Mouse (Mus musculus): ENCODE measurements around the gene Zfand2b.

DNA sequence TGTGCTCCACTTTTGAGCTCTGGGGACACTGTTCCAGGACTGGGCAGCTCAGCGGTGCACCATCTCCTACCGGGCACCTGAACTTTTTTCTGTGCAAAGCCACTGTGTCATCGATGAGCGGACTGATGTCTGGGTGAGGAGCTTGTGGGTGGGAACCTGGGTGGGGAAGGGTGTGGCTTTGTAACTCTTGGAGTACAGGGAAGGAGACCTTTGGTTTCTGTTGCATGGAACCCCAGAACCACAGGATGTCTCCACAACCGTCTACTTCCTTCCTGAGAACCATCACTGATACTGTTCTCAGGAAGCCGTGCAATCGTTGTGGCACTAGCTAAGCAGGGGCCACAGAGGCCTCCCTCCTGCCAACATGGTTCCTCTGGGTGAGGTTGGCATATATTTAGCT is 44.6 kb downstream of the Zfand2b start:
- TF ChIP-seq CTCF (IDR thresholded peaks at IDR 0.05; ENCODE audit: low read depth) (no peak), EP300 (optimal IDR thresholded peaks at IDR 0.05) (no peak)
